Mouse (Mus musculus) kidney, postnatal 0 days (tissue): ENCODE measurements at regions not wholly inside any gene's neighbourhood (a gene's known extent, or its start where the extent isn't known, plus 50 kb on each side); places are given as distances from the start of the nearest gene placed in this dataset.

ENCODE experiments used
- ATAC-seq: fragments of 200-750 bp; cut with Nextera tagmentation; replicated peaks from 2 replicates; pipeline ENCODE4 v1.8.0; 2017; ENCODE audit warnings: low read depth, moderate number of reproducible peaks, moderate TSS enrichment, moderate library complexity; ENCODE audit not compliant: low FRiP score
- DNase-seq: peaks from one replicate; pipeline ENCODE4 v3.0.0-alpha.2; 2016; ENCODE audit warnings: low spot score
- H3K27ac ChIP-seq: fragments of 300-500 bp; sonication (generic); 2 replicates; pipeline ENCODE4 v1.5.1; 2014; ENCODE audit warnings: mild to moderate bottlenecking
- H3K27me3 ChIP-seq: fragments of 300-500 bp; sonication (generic); 2 replicates; pipeline ENCODE4 v1.6.1; 2014; ENCODE audit warnings: low read length, mixed read lengths; ENCODE audit not compliant: insufficient read depth
- H3K36me3 ChIP-seq: fragments of 300-500 bp; sonication (generic); 2 replicates; pipeline ENCODE4 v1.6.1; 2014; ENCODE audit warnings: low read length, mixed read lengths; ENCODE audit not compliant: insufficient read depth
- H3K4me1 ChIP-seq: fragments of 300-500 bp; sonication (generic); replicated peaks from 2 replicates; pipeline ENCODE4 v1.6.1; 2014; ENCODE audit warnings: antibody characterized with exemption, low read length, mixed read lengths; ENCODE audit not compliant: insufficient read depth
- H3K4me2 ChIP-seq: fragments of 300-500 bp; sonication (generic); 2 replicates; pipeline ENCODE4 v1.6.1; 2014; ENCODE audit warnings: mild to moderate bottlenecking, low read length, moderate library complexity, mixed read lengths
- H3K4me3 ChIP-seq: fragments of 300-500 bp; sonication (generic); replicated peaks from 2 replicates; pipeline ENCODE4 v1.5.1; 2014; ENCODE audit warnings: low read depth, low read length
- H3K9ac ChIP-seq: fragments of 300-500 bp; sonication (generic); 2 replicates; pipeline ENCODE4 v1.6.1; 2014; ENCODE audit warnings: low read depth, low read length
- H3K9me3 ChIP-seq: fragments of 300-500 bp; sonication (generic); replicated peaks from 2 replicates; pipeline ENCODE4 v1.6.1; 2016; ENCODE audit warnings: low read length, inconsistent platforms, mixed read lengths
- CTCF ChIP-seq: IDR thresholded peaks from 2 replicates; pipeline ENCODE4 v1.5.1; 2016; ENCODE audit warnings: antibody characterized with exemption, low read depth, mild to moderate bottlenecking, moderate library complexity
- WGBS: fragments of 180-500 bp; shearing (Covaris S2); extraction: QIAGEN DNeasy Blood & Tissue Kit; methylation state at CpG from one replicate; pipeline ENCODE4 v1.1.7; 2014; 5-methylcytosine and 5-hydroxymethylcytosine counted together

GRCm38 (mm10) chr10:84166568-84166905 is 273.9 kb downstream of the Nuak1 start:
- Histone ChIP-seq H3K9ac (no peak overlapping the region), H3K9me3 (no peaks in the 10 kb centered on the region), H3K27ac (no peak overlapping the region), H3K4me3 (no peak overlapping the region), H3K27me3 (no peaks in the 10 kb centered on the region), H3K4me1 (no peaks in the 10 kb centered on the region; the same call in 1 of the 2 replicates), H3K36me3 (no peaks in the 10 kb centered on the region), H3K4me2 (no peak overlapping the region)
- no peak; the same call in 1 of the 2 replicates for ATAC-seq
- DNase-seq, result peak; percentile 80
- peak; percentile 70 for TF ChIP-seq CTCF
- WGBS, result 26% methylated on average over 3 of the region's 3 CpGs

- WGBS, result 45% methylated on average over 4 of the region's 4 CpGs
- TF ChIP-seq CTCF, result no peak
- Histone ChIP-seq H3K4me1 (no peaks in the 10 kb centered on the region), H3K4me2 (no peak overlapping the region), H3K9ac (no peak overlapping the region), H3K36me3 (no peaks in the 10 kb centered on the region), H3K27me3 (no peaks in the 10 kb centered on the region), H3K9me3 (no peaks in the 10 kb centered on the region), H3K27ac (no peak overlapping the region), H3K4me3 (no peak overlapping the region)
- ATAC-seq, result no peak
- peak; percentile 58 for DNase-seq
Measured at GRCm38 (mm10) chr10:84172828-84173321, 267.5 kb downstream of the Nuak1 start.

GRCm38 (mm10) chr10:84183239-84183638 is 257.2 kb downstream of the Nuak1 start:
- H3K4me2 ChIP-seq, result no peak overlapping the region
- H3K9ac ChIP-seq, result no peak overlapping the region
- H3K4me1 ChIP-seq, result no peaks in the 10 kb centered on the region
- no peaks in the 10 kb centered on the region for H3K27me3 ChIP-seq
- DNase-seq (no peak), ATAC-seq (no peak)
- TF ChIP-seq CTCF, result no peak
- WGBS, result 90% methylated on average over 2 of the region's 2 CpGs
- H3K27ac ChIP-seq, result no peak overlapping the region
- no peaks in the 10 kb centered on the region for H3K9me3 ChIP-seq
- no peak overlapping the region for H3K4me3 ChIP-seq
- no peaks in the 10 kb centered on the region for H3K36me3 ChIP-seq

GRCm38 (mm10) chr10:84186466-84186865 is 253.9 kb downstream of the Nuak1 start:
- Histone ChIP-seq H3K27me3 (no peaks in the 10 kb centered on the region), H3K36me3 (no peaks in the 10 kb centered on the region), H3K9ac (no peak overlapping the region), H3K4me1 (no peaks in the 10 kb centered on the region), H3K9me3 (no peaks in the 10 kb centered on the region), H3K4me2 (no peak overlapping the region), H3K4me3 (no peak overlapping the region), H3K27ac (no peak overlapping the region)
- 75% methylated on average over 2 of the region's 2 CpGs for WGBS
- DNase-seq (no peak), ATAC-seq (no peak)
- TF ChIP-seq CTCF, result no peak

GRCm38 (mm10) chr10:84199035-84199434 is 241.4 kb downstream of the Nuak1 start:
- 85% methylated on average over 2 of the region's 2 CpGs for WGBS
- Histone ChIP-seq H3K4me3 (no peak overlapping the region), H3K27me3 (no peaks in the 10 kb centered on the region), H3K9me3 (no peaks in the 10 kb centered on the region), H3K4me1 (no peaks in the 10 kb centered on the region), H3K36me3 (no peaks in the 10 kb centered on the region), H3K9ac (no peak overlapping the region), H3K4me2 (no peak overlapping the region), H3K27ac (no peak overlapping the region)
- DNase-seq, result no peak
- no peak for TF ChIP-seq CTCF
- ATAC-seq, result no peak

GRCm38 (mm10) chr10:84201785-84202184 is 238.6 kb downstream of the Nuak1 start:
- no peaks in the 10 kb centered on the region for H3K36me3 ChIP-seq
- no peak overlapping the region for H3K9ac ChIP-seq
- H3K27ac ChIP-seq, result no peak overlapping the region
- H3K4me1 ChIP-seq, result no peaks in the 10 kb centered on the region
- no peak for DNase-seq
- no peak overlapping the region for H3K4me3 ChIP-seq
- 48% methylated on average over 3 of the region's 3 CpGs for WGBS
- H3K9me3 ChIP-seq, result no peaks in the 10 kb centered on the region
- no peak for TF ChIP-seq CTCF
- H3K4me2 ChIP-seq, result no peak overlapping the region
- no peak for ATAC-seq
- H3K27me3 ChIP-seq, result no peaks in the 10 kb centered on the region

- no peak for TF ChIP-seq CTCF
- 62% methylated on average over 5 of the region's 5 CpGs for WGBS
- DNase-seq, result peak; percentile 54
- no peak overlapping the region for H3K9ac ChIP-seq
- no peak overlapping the region for H3K4me3 ChIP-seq
- no peaks in the 10 kb centered on the region for H3K27me3 ChIP-seq
- ATAC-seq, result no peak
- H3K4me1 ChIP-seq, result no peaks in the 10 kb centered on the region
- H3K9me3 ChIP-seq, result no peaks in the 10 kb centered on the region
- no peak overlapping the region for H3K4me2 ChIP-seq
- H3K36me3 ChIP-seq, result no peaks in the 10 kb centered on the region
- no peak overlapping the region for H3K27ac ChIP-seq
Measured at GRCm38 (mm10) chr10:84212096-84212785, 228.2 kb downstream of the Nuak1 start.
